Mouse (Mus musculus) kidney, embryonic 15.5 days (tissue): ENCODE results near the gene Themis2. TPM values are rescaled to one million over a fixed set of nuclear protein-coding genes. Genes with fewer than 3 reads are reported as not detected.
A peak's percentile ranks its signal among the peaks of the same experiment; 100 is the strongest.
"Not testable (repeated sequence)": the region's sequence is repeated elsewhere in the genome, so short reads cannot be mapped to it uniquely, and the experiment has no call there.

Source experiments
- ATAC-seq: fragments of 200-750 bp; cut with Nextera tagmentation; replicated peaks from 2 replicates; pipeline ENCODE4 v1.8.0; 2017; ENCODE audit warnings: moderate TSS enrichment; ENCODE audit not compliant: low FRiP score
- H3K27ac ChIP-seq: fragments of 300-500 bp; sonication (generic); 2 replicates; pipeline ENCODE4 v1.5.1; 2015; ENCODE audit warnings: mild to moderate bottlenecking, inconsistent platforms
- H3K27me3 ChIP-seq: fragments of 300-500 bp; sonication (generic); 2 replicates; pipeline ENCODE4 v1.6.1; 2015; ENCODE audit warnings: inconsistent platforms
- H3K36me3 ChIP-seq: fragments of 300-500 bp; sonication (generic); 2 replicates; pipeline ENCODE4 v1.6.1; 2015; ENCODE audit warnings: inconsistent platforms
- H3K4me1 ChIP-seq: fragments of 300-500 bp; sonication (generic); 2 replicates; pipeline ENCODE4 v1.6.1; 2015; ENCODE audit warnings: inconsistent platforms
- H3K4me2 ChIP-seq: fragments of 300-500 bp; sonication (generic); 2 replicates; pipeline ENCODE4 v1.6.1; 2015; ENCODE audit warnings: moderate library complexity, mild to moderate bottlenecking, inconsistent platforms
- H3K4me3 ChIP-seq: fragments of 300-500 bp; sonication (generic); replicated peaks from 2 replicates; pipeline ENCODE4 v1.5.1; 2015; ENCODE audit warnings: mild to moderate bottlenecking, inconsistent platforms
- H3K9ac ChIP-seq: fragments of 300-500 bp; sonication (generic); 2 replicates; pipeline ENCODE4 v1.6.1; 2015; ENCODE audit warnings: mild to moderate bottlenecking, inconsistent platforms
- H3K9me3 ChIP-seq: fragments of 300-500 bp; sonication (generic); replicated peaks from 2 replicates; pipeline ENCODE4 v1.6.1; 2016; ENCODE audit warnings: inconsistent platforms
- WGBS: fragments of 180-500 bp; shearing (Covaris S2); methylation state at CpG from one replicate; pipeline ENCODE4 v1.1.7; 2015; ENCODE audit warnings: mixed read lengths; 5-methylcytosine and 5-hydroxymethylcytosine counted together
- polyA plus RNA-seq: library from polyadenylated mRNA; unstranded; fragments of >200 nt; fragmentation: Nextera tagmentation; extraction: Ambion mirVana; gene quantifications from 2 replicates; pipeline ENCODE4 v1.2.1, GENCODE M21; 2015

The Themis2 gene
- polyA plus RNA-seq, 1 experiment from 2014 or later, result 1.7 TPM

- Histone ChIP-seq H3K4me2 (no peak overlapping the region), H3K9ac (no peak overlapping the region), H3K36me3 (no peaks in the 10 kb centered on the region), H3K27ac (no peak overlapping the region), H3K9me3 (no peaks in the 10 kb centered on the region), H3K4me1 (peaks cover 23% of the 10 kb centered on the region), H3K4me3 (no peak overlapping the region), H3K27me3 (peaks cover 24% of the 10 kb centered on the region)
- WGBS, result 67% methylated on average over 4 of the region's 4 CpGs
- ATAC-seq, result no peak
Measured at GRCm38 (mm10) chr4:132798028-132798427, 1.8 kb upstream of the Themis2 start.

GRCm38 (mm10) chr4:132797461-132797860, 1.3 kb upstream of the Themis2 start:
- ATAC-seq, result no peak
- Histone ChIP-seq H3K4me2 (no peak overlapping the region), H3K4me1 (peaks cover 23% of the 10 kb centered on the region), H3K4me3 (no peak overlapping the region), H3K27ac (no peak overlapping the region), H3K9me3 (no peaks in the 10 kb centered on the region), H3K36me3 (no peaks in the 10 kb centered on the region), H3K9ac (no peak overlapping the region), H3K27me3 (peaks cover 24% of the 10 kb centered on the region)
- 60% methylated on average over 1 of the region's 1 CpGs for whole genome bisulfite sequencing

GRCm38 (mm10) chr4:132795171-132795570, 1.0 kb downstream of the Themis2 start:
- Histone ChIP-seq H3K9me3 (no peaks in the 10 kb centered on the region), H3K9ac (no peak overlapping the region), H3K4me1 (peaks cover 23% of the 10 kb centered on the region), H3K27ac (no peak overlapping the region), H3K4me3 (peak overlapping the region; percentile 38; the same call in 1 of the 2 replicates), H3K36me3 (no peaks in the 10 kb centered on the region), H3K27me3 (peaks cover 24% of the 10 kb centered on the region), H3K4me2 (peak overlapping the region; percentile 63; the same call in 1 of the 2 replicates)
- 48% methylated on average over 7 of the region's 7 CpGs for WGBS
- ATAC-seq, result no peak

GRCm38 (mm10) chr4:132794760-132795159, 1.4 kb downstream of the Themis2 start:
- H3K4me1 ChIP-seq, result peaks cover 23% of the 10 kb centered on the region

GRCm38 (mm10) chr4:132794028-132794427, 2.2 kb downstream of the Themis2 start:
- Histone ChIP-seq H3K9me3 (no peaks in the 10 kb centered on the region), H3K9ac (no peak overlapping the region), H3K27ac (no peak overlapping the region), H3K36me3 (no peaks in the 10 kb centered on the region), H3K4me3 (no peak overlapping the region), H3K4me2 (peak overlapping the region; percentile 15), H3K4me1 (peaks cover 23% of the 10 kb centered on the region), H3K27me3 (peaks cover 24% of the 10 kb centered on the region)
- WGBS, result 32% methylated on average over 9 of the region's 9 CpGs
- ATAC-seq, result peak; percentile 59; the same call in 1 of the 2 replicates

More at GRCm38 (mm10) chr4:132794760-132795159, 1.4 kb downstream of the Themis2 start:
- Histone ChIP-seq H3K27ac (no peak overlapping the region), H3K9ac (no peak overlapping the region), H3K27me3 (peaks cover 24% of the 10 kb centered on the region), H3K4me3 (peak overlapping the region; percentile 38; the same call in 1 of the 2 replicates), H3K36me3 (no peaks in the 10 kb centered on the region), H3K9me3 (no peaks in the 10 kb centered on the region), H3K4me2 (no peak overlapping the region)
- ATAC-seq, result no peak
- WGBS, result 71% methylated on average over 8 of the region's 8 CpGs

GRCm38 (mm10) chr4:132793322-132794004, 2.7 kb downstream of the Themis2 start:
- not testable (repeated sequence) for ATAC-seq, H3K4me3 ChIP-seq, H3K27ac ChIP-seq, H3K36me3 ChIP-seq, H3K9me3 ChIP-seq, H3K9ac ChIP-seq
- 80% methylated on average over 8 of the region's 9 CpGs for WGBS
- Histone ChIP-seq H3K4me2 (peak overlapping the region; percentile 15; the same call in 1 of the 2 replicates), H3K27me3 (peaks cover 24% of the 10 kb centered on the region), H3K4me1 (peaks cover 23% of the 10 kb centered on the region)

- peaks cover 5% of the 10 kb centered on the region for H3K27me3 ChIP-seq
- no peak overlapping the region for H3K9ac ChIP-seq
- no peak overlapping the region for H3K27ac ChIP-seq
- no peaks in the 10 kb centered on the region for H3K9me3 ChIP-seq
- WGBS, result 93% methylated on average over 8 of the region's 8 CpGs
- peaks cover 10% of the 10 kb centered on the region for H3K4me1 ChIP-seq
- H3K36me3 ChIP-seq, result no peaks in the 10 kb centered on the region
- H3K4me2 ChIP-seq, result no peak overlapping the region
- no peak overlapping the region for H3K4me3 ChIP-seq
- no peak for ATAC-seq
Measured at GRCm38 (mm10) chr4:132789731-132790130, 6.5 kb downstream of the Themis2 start.

GRCm38 (mm10) chr4:132785228-132785627, 11.0 kb downstream of the Themis2 start:
- H3K27me3 ChIP-seq, result no peaks in the 10 kb centered on the region
- no peak for ATAC-seq
- no peak overlapping the region for H3K27ac ChIP-seq
- no peak overlapping the region for H3K4me2 ChIP-seq
- H3K4me3 ChIP-seq, result no peak overlapping the region
- H3K9me3 ChIP-seq, result no peaks in the 10 kb centered on the region
- no peak overlapping the region for H3K9ac ChIP-seq
- H3K36me3 ChIP-seq, result no peaks in the 10 kb centered on the region
- H3K4me1 ChIP-seq, result no peaks in the 10 kb centered on the region
- 72% methylated on average over 13 of the region's 13 CpGs for WGBS

GRCm38 (mm10) chr4:132783732-132784131, 12.5 kb downstream of the Themis2 start:
- 89% methylated on average over 2 of the region's 2 CpGs for WGBS
- Histone ChIP-seq H3K4me3 (no peak overlapping the region), H3K4me2 (no peak overlapping the region), H3K27ac (no peak overlapping the region), H3K27me3 (no peaks in the 10 kb centered on the region), H3K4me1 (no peaks in the 10 kb centered on the region), H3K9me3 (no peaks in the 10 kb centered on the region), H3K9ac (no peak overlapping the region), H3K36me3 (peaks cover 11% of the 10 kb centered on the region)
- ATAC-seq, result no peak

GRCm38 (mm10) chr4:132780288-132780687, 15.9 kb downstream of the Themis2 start:
- no peak for ATAC-seq
- 88% methylated on average over 4 of the region's 4 CpGs for WGBS

GRCm38 (mm10) chr4:132778562-132779201, 17.5 kb downstream of the Themis2 start:
- 81% methylated on average over 6 of the region's 6 CpGs for WGBS
- no peaks in the 10 kb centered on the region for H3K9me3 ChIP-seq
- no peak overlapping the region for H3K4me3 ChIP-seq
- no peak overlapping the region for H3K4me2 ChIP-seq
- H3K27me3 ChIP-seq, result no peaks in the 10 kb centered on the region
- peaks cover 61% of the 10 kb centered on the region for H3K36me3 ChIP-seq
- H3K27ac ChIP-seq, result no peak overlapping the region
- no peak for ATAC-seq
- H3K4me1 ChIP-seq, result no peaks in the 10 kb centered on the region
- H3K9ac ChIP-seq, result no peak overlapping the region

More at GRCm38 (mm10) chr4:132780288-132780687, 15.9 kb downstream of the Themis2 start:
- Histone ChIP-seq H3K36me3 (peaks cover 45% of the 10 kb centered on the region), H3K27me3 (no peaks in the 10 kb centered on the region), H3K4me1 (no peaks in the 10 kb centered on the region), H3K4me2 (no peak overlapping the region), H3K4me3 (no peak overlapping the region), H3K9me3 (no peaks in the 10 kb centered on the region), H3K27ac (no peak overlapping the region), H3K9ac (no peak overlapping the region)

- Histone ChIP-seq H3K27me3 (no peaks in the 10 kb centered on the region), H3K9ac (no peak overlapping the region), H3K9me3 (no peaks in the 10 kb centered on the region), H3K4me3 (no peak overlapping the region), H3K4me1 (no peaks in the 10 kb centered on the region), H3K4me2 (no peak overlapping the region), H3K27ac (no peak overlapping the region), H3K36me3 (peaks cover 81% of the 10 kb centered on the region)
- no peak for ATAC-seq
- WGBS, result 88% methylated on average over 5 of the region's 5 CpGs
Measured at GRCm38 (mm10) chr4:132776764-132777163, 19.4 kb downstream of the Themis2 start.
